Mouse (Mus musculus) hindbrain, postnatal 0 days (tissue): Measurements from ENCODE around the gene Trove2. TPM values are rescaled to one million over a fixed set of nuclear protein-coding genes. Genes with fewer than 3 reads are reported as not detected.

Experiments used
- ATAC-seq: fragments of 200-750 bp; cut with Nextera tagmentation; 2 replicates; pipeline ENCODE4 v1.8.0; 2017; ENCODE audit warnings: mild to moderate bottlenecking, moderate TSS enrichment, moderate library complexity
- DNase-seq: peaks from one replicate; pipeline ENCODE4 v3.0.0-alpha.2; 2015; ENCODE audit warnings: low spot score
- H3K27ac ChIP-seq: fragments of 300-500 bp; sonication (generic); 2 replicates; pipeline ENCODE4 v1.5.1; 2014; ENCODE audit warnings: mild to moderate bottlenecking
- H3K27me3 ChIP-seq: fragments of 300-500 bp; sonication (generic); 2 replicates; pipeline ENCODE4 v1.6.1; 2014; ENCODE audit warnings: low read length, mixed read lengths; ENCODE audit not compliant: insufficient read depth
- H3K36me3 ChIP-seq: fragments of 300-500 bp; sonication (generic); 2 replicates; pipeline ENCODE4 v1.6.1; 2014; ENCODE audit warnings: low read length, mixed read lengths; ENCODE audit not compliant: insufficient read depth
- H3K4me1 ChIP-seq: fragments of 300-500 bp; sonication (generic); 2 replicates; pipeline ENCODE4 v1.6.1; 2014; ENCODE audit warnings: antibody characterized with exemption, low read length, mixed read lengths; ENCODE audit not compliant: insufficient read depth
- H3K4me2 ChIP-seq: fragments of 300-500 bp; sonication (generic); 2 replicates; pipeline ENCODE4 v1.6.1; 2014; ENCODE audit warnings: low read depth, mild to moderate bottlenecking, low read length, moderate library complexity, mixed read lengths
- H3K4me3 ChIP-seq: fragments of 300-500 bp; sonication (generic); 2 replicates; pipeline ENCODE4 v1.5.1; 2014; ENCODE audit warnings: low read length
- H3K9ac ChIP-seq: fragments of 300-500 bp; sonication (generic); replicated peaks from 2 replicates; pipeline ENCODE4 v1.6.1; 2014; ENCODE audit warnings: mild to moderate bottlenecking, low read length, moderate library complexity, mixed read lengths
- H3K9me3 ChIP-seq: fragments of 300-500 bp; sonication (generic); 2 replicates; pipeline ENCODE4 v1.6.1; 2016; ENCODE audit warnings: low read length, mixed read lengths
- CTCF ChIP-seq: IDR thresholded peaks from 2 replicates; pipeline ENCODE4 v1.5.1; 2016; ENCODE audit warnings: antibody characterized with exemption, control low read depth, low read depth
- WGBS: fragments of 180-500 bp; shearing (Covaris S2); extraction: QIAGEN DNeasy Blood & Tissue Kit; methylation state at CpG from one replicate; pipeline ENCODE4 v1.1.7; 2014; 5-methylcytosine and 5-hydroxymethylcytosine counted together
- polyA plus RNA-seq: library from polyadenylated mRNA; unstranded; fragments of >200 nt; fragmentation: Nextera tagmentation; extraction: Ambion mirVana; gene quantifications from 2 replicates; pipeline ENCODE4 v1.2.1, GENCODE M21; 2015
- total RNA-seq: library from RNA; depleted of rRNA; stranded (reverse); fragments of >200 nt; gene quantifications from 2 replicates; pipeline ENCODE4 v1.2.3, GENCODE M21; 2014; rRNA removed

Trove2 gene
- total RNA-seq = 28.6 and 29.1 TPM in 2 replicates
- polyA plus RNA-seq = 24.2 and 24.6 TPM in 2 replicates

DNA sequence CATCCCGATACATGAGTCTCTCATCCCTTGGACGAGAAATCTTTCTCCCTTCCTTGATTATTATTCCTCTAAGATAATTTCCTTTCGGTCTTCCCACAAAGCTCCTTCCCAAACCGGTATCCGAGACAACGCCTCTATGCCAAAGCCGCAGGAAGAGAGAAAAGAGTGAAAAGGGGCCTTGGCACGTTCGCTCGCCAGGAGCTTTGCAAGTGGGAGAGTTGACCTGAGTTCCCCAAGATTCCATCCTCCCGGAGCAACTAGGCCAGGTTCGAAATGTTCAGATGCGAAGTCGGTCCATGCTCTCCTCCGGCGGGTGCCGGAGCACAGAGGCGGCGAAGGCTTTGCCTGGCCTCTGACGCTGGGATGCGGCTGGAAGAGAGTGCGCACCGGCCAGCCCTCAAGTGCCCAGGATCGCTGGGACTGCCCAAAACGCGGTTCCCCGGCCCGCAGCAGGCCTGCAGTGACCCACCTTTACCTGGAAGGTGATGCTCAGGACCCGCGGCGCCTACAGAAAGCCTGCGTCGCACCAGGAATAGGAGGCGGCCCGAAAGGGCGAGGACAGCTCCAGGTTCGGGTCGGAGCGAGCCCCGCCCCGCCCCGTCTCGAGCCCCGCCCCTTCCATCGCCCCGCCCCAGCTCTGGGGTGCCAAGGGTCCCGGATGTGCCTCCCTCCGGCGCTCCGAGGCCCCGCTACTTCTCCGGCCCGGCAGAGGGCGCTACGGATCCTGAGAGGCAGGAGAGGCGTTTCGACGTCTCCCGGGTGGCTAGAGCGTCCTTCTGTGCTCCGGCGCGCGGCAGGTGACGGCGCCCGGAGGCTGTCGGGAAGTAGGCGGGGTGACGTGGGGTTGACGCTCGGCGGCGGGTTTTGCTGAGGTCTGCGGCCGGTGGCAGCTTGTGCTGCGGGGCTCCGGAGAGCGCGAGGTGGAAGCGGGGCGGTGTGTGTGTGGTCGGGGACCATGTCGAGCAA lies at the start of gene Trove2, which contains the start of gene Uchl5:
TSS of gene Trove2 (minus strand) at position 623 of the 966 bp plus-strand sequence.
TSS of gene Uchl5 (plus strand) at position 827 of the 966 bp plus-strand sequence.
- H3K27ac ChIP-seq = peak within 1 kb of the TSS; percentile 81
- H3K9me3 ChIP-seq = no peaks in the 10 kb centered on the region
- peaks cover 10% of the 10 kb centered on the region for H3K4me1 ChIP-seq
- ATAC-seq = peak; percentile 98
- whole genome bisulfite sequencing = under 1% methylated on average over 79 of the region's 84 CpGs
- peak; percentile 89 for TF ChIP-seq CTCF
- H3K36me3 ChIP-seq = no peaks in the 10 kb centered on the region
- peak; percentile 99 for DNase-seq
- H3K4me3 ChIP-seq = peak within 1 kb of the TSS; percentile 93
- H3K9ac ChIP-seq = peak within 1 kb of the TSS; percentile 86
- no peaks in the 10 kb centered on the region for H3K27me3 ChIP-seq
- peak within 1 kb of the TSS; percentile 80 for H3K4me2 ChIP-seq

DNA sequence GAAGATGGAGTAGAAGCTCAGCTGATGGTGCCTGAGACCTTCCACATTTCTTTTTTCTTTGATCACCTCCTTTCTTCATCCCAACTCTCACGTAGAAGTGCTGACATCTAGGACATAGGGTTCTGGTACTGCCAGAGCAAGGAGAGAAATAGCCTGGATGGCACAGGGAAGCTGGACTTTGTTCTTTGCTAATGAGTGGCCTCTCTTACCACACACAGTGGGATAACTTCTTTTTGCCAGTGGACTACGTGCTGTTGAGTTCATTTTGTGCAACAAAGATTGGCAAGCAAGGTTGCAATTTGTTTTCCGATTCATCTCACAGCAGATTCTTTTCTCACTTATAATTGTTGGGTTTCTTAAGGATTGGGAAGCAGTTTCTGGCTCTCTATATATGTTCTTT lies 45.8 kb upstream of the Trove2 start:
- Histone ChIP-seq H3K27ac (no peak overlapping the region), H3K9me3 (no peaks in the 10 kb centered on the region), H3K27me3 (no peaks in the 10 kb centered on the region), H3K4me1 (no peaks in the 10 kb centered on the region), H3K9ac (no peak overlapping the region), H3K4me3 (no peak overlapping the region), H3K36me3 (no peaks in the 10 kb centered on the region), H3K4me2 (no peak overlapping the region)
- ATAC-seq = no peak
- DNase-seq = no peak
- 85% methylated on average over 3 of the region's 3 CpGs for WGBS
- no peak for TF ChIP-seq CTCF

DNA sequence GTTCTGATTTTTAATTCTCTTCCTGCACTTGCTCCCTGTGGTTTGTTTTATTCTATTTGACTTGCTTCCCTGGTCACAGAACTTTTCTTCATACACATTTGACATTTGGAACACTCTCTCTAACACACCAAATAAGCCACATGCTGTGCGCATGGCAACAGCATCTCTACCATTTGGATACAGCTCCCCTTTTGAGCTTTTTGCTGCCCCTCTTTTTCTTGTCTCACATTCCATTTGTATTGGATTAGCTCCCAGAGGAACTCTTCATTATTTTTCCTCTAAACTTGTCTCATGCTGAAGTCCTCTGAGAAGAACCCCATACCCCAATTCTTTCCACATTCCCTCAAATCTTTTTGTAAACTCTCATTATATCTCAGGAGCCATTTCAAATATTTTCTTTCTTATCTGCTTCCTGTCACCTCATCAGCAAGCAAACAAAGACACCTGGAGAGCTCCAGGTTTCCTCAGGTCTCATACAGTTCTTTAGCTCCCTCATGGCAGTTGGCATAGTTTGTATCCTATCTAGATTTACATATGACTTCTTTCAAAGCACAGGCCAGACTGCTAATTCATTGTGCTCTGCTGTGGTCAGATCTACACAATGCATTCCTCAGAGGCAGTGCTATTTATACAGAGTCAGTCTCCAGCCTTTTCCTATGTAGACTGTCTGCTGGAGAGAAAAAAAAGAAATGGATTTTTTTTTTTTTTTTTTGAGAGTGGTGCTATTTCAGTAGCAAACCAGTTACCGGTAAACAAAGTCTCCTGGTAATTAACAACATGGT lies 43.4 kb upstream of the Trove2 start:
- 17% methylated on average over 2 of the region's 2 CpGs for WGBS
- Histone ChIP-seq H3K9me3 (no peaks in the 10 kb centered on the region), H3K27ac (no peak overlapping the region), H3K36me3 (no peaks in the 10 kb centered on the region), H3K4me3 (no peak overlapping the region), H3K4me2 (no peak overlapping the region), H3K9ac (no peak overlapping the region), H3K27me3 (no peaks in the 10 kb centered on the region), H3K4me1 (no peaks in the 10 kb centered on the region)
- TF ChIP-seq CTCF = no peak
- DNase-seq = peak; percentile 58
- peak; percentile 90 for ATAC-seq

DNA sequence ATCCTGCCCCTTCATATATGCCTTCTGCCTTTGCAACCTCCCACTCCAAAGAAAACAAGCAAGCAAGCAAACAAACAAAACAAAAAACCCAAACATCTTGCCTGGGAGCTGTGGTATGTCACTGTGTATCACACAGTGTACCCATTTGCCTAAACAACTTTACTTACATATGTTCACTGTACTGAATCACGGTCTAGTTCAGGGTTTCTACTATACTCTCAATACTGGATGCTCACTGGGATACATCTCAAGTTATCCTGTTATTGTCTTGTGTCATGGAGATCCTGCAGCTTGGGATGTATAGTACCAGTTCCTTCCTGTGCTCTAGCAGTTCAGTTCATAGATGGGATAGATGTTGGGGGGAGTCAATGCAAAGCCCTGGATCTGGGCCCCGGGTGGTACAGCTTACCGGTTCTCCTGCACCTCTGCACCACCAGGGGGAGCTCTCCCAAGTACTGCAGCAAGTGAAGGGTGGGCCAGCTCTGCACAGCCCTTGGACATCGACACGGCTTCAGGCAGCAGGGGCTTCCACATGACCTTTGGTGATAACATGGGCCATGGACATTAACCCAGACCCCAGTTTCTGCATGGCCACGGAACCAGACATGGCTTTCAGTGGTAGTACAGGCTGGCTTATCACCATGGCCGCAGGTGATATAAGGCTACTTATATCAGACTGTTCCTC lies 37.0 kb upstream of the Trove2 start:
- TF ChIP-seq CTCF = peak; percentile 84
- WGBS = 41% methylated on average over 7 of the region's 7 CpGs
- Histone ChIP-seq H3K4me3 (no peak overlapping the region), H3K9ac (no peak overlapping the region), H3K27ac (no peak overlapping the region), H3K4me2 (no peak overlapping the region), H3K4me1 (no peaks in the 10 kb centered on the region), H3K36me3 (no peaks in the 10 kb centered on the region), H3K9me3 (no peaks in the 10 kb centered on the region), H3K27me3 (no peaks in the 10 kb centered on the region)
- peak; percentile 89 for ATAC-seq
- DNase-seq = peak; percentile 80

DNA sequence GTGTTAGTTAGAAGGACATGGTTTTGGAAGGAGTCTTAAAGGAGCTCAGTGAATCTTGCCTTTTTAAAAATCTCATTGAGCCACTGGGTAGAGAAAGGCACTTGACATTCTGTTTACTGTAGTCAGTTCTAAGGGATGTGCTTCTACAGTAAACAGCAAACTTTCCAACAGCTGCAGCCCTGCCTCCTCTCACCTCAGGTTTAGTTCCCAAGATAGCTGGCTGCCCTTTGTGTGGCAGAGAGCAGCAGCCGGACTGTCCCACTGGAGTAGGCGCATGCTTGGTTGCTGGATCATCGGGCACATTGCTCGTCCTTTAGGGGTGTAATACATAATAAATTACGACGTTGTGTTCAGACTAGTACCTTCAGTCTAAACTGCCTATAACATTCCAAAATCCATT lies 32.2 kb upstream of the Trove2 start:
- Histone ChIP-seq H3K27me3 (no peaks in the 10 kb centered on the region), H3K4me3 (no peak overlapping the region), H3K36me3 (no peaks in the 10 kb centered on the region), H3K4me2 (no peak overlapping the region), H3K9ac (no peak overlapping the region), H3K27ac (no peak overlapping the region), H3K9me3 (no peaks in the 10 kb centered on the region), H3K4me1 (no peaks in the 10 kb centered on the region)
- no peak for DNase-seq
- no peak for TF ChIP-seq CTCF
- ATAC-seq = no peak
- 91% methylated on average over 6 of the region's 6 CpGs for WGBS

DNA sequence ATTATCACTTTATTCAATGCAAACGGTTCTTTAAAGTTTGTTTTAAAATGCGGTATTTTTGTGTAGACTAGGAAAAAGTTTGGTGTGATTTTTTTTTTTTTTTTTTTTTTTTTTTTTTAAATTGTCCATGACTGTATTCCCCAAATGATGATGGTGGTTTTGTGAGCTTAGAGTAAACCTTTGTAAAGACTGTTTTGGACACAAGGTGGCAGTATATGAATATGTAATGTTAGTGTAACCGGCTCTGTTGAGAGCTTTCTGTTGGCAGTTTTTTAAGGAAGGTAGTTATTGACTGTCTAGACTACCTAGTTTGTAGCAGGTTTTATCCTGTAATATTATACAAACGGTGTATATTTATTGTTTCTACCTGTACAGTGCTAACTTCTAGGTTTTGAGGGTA lies 26.7 kb upstream of the Trove2 start:
- 32% methylated on average over 4 of the region's 4 CpGs for WGBS
- Histone ChIP-seq H3K36me3 (no peaks in the 10 kb centered on the region), H3K4me2 (no peak overlapping the region), H3K27me3 (no peaks in the 10 kb centered on the region), H3K4me3 (no peak overlapping the region), H3K27ac (no peak overlapping the region), H3K9ac (no peak overlapping the region), H3K4me1 (no peaks in the 10 kb centered on the region), H3K9me3 (no peaks in the 10 kb centered on the region)
- DNase-seq (peak; percentile 95), ATAC-seq (peak; percentile 72)
- peak; percentile 64 for TF ChIP-seq CTCF
